Mouse (Mus musculus) forebrain, embryonic 14.5 days (tissue): ENCODE measurements around the gene Orc5. TPM values are rescaled to one million over a fixed set of nuclear protein-coding genes. Genes with fewer than 3 reads are reported as not detected.

ENCODE experiments used
- ATAC-seq: fragments of 200-750 bp; cut with Nextera tagmentation; 2 replicates; pipeline ENCODE4 v1.8.0; 2017; ENCODE audit warnings: mild to moderate bottlenecking, moderate library complexity
- DNase-seq: peaks from one replicate; pipeline ENCODE4 v3.0.0-alpha.2; 2015; ENCODE audit warnings: low spot score
- H3K27ac ChIP-seq: fragments of 300-500 bp; sonication (generic); 2 replicates; pipeline ENCODE4 v1.5.1; 2014; ENCODE audit warnings: low read depth, mild to moderate bottlenecking, control low read depth, low read length, moderate library complexity
- H3K27me3 ChIP-seq: fragments of 300-500 bp; sonication (generic); replicated peaks from 2 replicates; pipeline ENCODE4 v1.6.1; 2014; ENCODE audit warnings: low read length, control low read depth, mixed read lengths; ENCODE audit not compliant: control insufficient read depth, insufficient read depth
- H3K36me3 ChIP-seq: fragments of 300-500 bp; sonication (generic); 2 replicates; pipeline ENCODE4 v1.6.1; 2014; ENCODE audit warnings: low read length, control low read depth; ENCODE audit not compliant: control insufficient read depth, insufficient read depth
- H3K4me1 ChIP-seq: fragments of 300-500 bp; sonication (generic); 2 replicates; pipeline ENCODE4 v1.6.1; 2014; ENCODE audit warnings: antibody characterized with exemption, low read length, control low read depth; ENCODE audit not compliant: control insufficient read depth, insufficient read depth
- H3K4me2 ChIP-seq: fragments of 300-500 bp; sonication (generic); 2 replicates; pipeline ENCODE4 v1.6.1; 2014; ENCODE audit warnings: mild to moderate bottlenecking, control low read depth, low read length
- H3K4me3 ChIP-seq: fragments of 300-500 bp; sonication (generic); 2 replicates; pipeline ENCODE4 v1.5.1; 2014; ENCODE audit warnings: low read depth, low read length, control low read depth
- H3K9ac ChIP-seq: fragments of 300-500 bp; sonication (generic); 2 replicates; pipeline ENCODE4 v1.6.1; 2014; ENCODE audit warnings: mild to moderate bottlenecking, low read length, control low read depth, moderate library complexity
- H3K9me3 ChIP-seq: fragments of 300-500 bp; sonication (generic); replicated peaks from 2 replicates; pipeline ENCODE4 v1.6.1; 2016; ENCODE audit warnings: low read length, control low read depth, mixed read lengths; ENCODE audit not compliant: control insufficient read depth
- WGBS: fragments of 180-500 bp; shearing (Covaris S2); extraction: QIAGEN DNeasy Blood & Tissue Kit; methylation state at CpG from one replicate; pipeline ENCODE4 v1.1.7; 2014; 5-methylcytosine and 5-hydroxymethylcytosine counted together
- polyA plus RNA-seq: library from polyadenylated mRNA; unstranded; fragments of >200 nt; fragmentation: Nextera tagmentation; extraction: Ambion mirVana; gene quantifications from 2 replicates; pipeline ENCODE4 v1.2.1, GENCODE M21; 2014

Gene Orc5
- 47.3 and 48.1 TPM in 2 replicates for polyA plus RNA-seq

DNA sequence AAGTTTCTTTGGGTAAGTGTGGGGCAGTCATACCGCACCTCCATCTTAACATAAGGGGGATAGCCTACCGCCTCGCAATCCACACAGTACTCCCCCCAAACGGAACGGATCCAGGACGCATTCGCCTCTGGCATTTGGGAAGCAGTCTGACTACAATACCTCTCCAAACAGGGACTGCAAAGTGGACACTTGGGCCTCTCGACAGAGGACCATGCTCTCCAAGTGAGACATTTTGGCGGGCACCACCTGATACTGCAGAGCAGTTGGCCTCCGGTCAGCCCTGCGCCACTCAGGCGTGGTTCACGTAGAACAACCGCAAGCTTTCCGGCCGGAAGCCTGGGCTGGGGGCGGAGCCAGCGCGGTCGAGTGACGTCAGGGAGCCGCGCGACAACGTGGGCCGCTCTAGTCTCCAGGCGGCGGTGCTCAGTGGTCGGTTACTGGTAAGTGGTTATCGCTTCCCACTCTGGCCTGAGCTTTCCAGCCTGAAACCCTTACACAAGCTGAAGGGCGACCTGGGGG is at the start of gene Orc5:
Orc5 (minus strand) TSS at position 397 of the 519 bp plus-strand sequence.
- no peaks in the 10 kb centered on the region for H3K9me3 ChIP-seq
- peak within 1 kb of the TSS; percentile 82 for H3K9ac ChIP-seq
- under 1% methylated on average over 31 of the region's 31 CpGs for WGBS
- H3K36me3 ChIP-seq: peaks cover 15% of the 10 kb centered on the region
- H3K4me2 ChIP-seq: peak within 1 kb of the TSS; percentile 91
- H3K27me3 ChIP-seq: no peaks in the 10 kb centered on the region
- H3K4me1 ChIP-seq: peaks cover 4% of the 10 kb centered on the region
- DNase-seq: peak; percentile 95
- peak within 1 kb of the TSS; percentile 70 for H3K4me3 ChIP-seq
- peak; percentile 100 for ATAC-seq
- peak within 1 kb of the TSS; percentile 80 for H3K27ac ChIP-seq

GRCm38 (mm10) chr5:22596981-22597380 is 46.8 kb upstream of the Orc5 start:
- H3K4me2 ChIP-seq: no peak overlapping the region
- WGBS: 94% methylated on average over 4 of the region's 4 CpGs
- ATAC-seq: no peak
- H3K9me3 ChIP-seq: no peaks in the 10 kb centered on the region
- H3K4me3 ChIP-seq: no peak overlapping the region
- no peaks in the 10 kb centered on the region for H3K36me3 ChIP-seq
- DNase-seq: no peak
- H3K9ac ChIP-seq: no peak overlapping the region
- H3K27me3 ChIP-seq: no peaks in the 10 kb centered on the region
- H3K27ac ChIP-seq: no peak overlapping the region
- no peaks in the 10 kb centered on the region for H3K4me1 ChIP-seq

DNA sequence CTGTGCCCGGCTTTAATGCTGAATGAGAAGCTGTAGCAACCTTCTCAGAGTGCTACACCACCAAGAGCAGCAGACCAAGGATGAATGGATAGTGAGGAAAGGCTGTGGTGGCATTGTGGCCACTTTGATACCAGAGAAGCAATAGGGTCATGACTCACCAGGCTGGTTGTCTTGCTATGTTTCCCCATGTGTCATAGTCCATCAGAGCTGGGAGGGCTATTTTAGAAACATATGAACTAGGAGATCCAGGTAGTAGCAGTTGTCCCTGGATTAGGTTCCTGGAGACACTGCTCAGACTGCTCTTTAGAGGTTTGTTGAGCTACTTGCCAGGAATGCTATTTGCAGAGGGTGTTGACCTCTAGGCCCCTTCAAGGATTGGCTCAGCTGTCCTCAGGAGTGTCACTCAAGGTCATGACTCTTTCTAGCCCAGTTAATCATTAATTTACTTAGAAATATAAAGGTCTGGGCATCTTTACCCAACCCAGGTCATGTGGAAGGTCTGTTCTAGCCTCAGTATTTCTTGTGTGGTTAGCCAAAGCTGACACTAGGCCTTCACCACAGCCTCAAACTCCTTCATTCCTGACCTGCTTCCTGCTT is 39.2 kb upstream of the Orc5 start:
- H3K9ac ChIP-seq: no peak overlapping the region
- no peak overlapping the region for H3K4me3 ChIP-seq
- H3K4me1 ChIP-seq: no peaks in the 10 kb centered on the region
- 73% methylated on average over 1 of the region's 1 CpGs for WGBS
- H3K9me3 ChIP-seq: no peaks in the 10 kb centered on the region
- no peak for ATAC-seq
- H3K4me2 ChIP-seq: no peak overlapping the region
- H3K27ac ChIP-seq: no peak overlapping the region
- no peak for DNase-seq
- no peaks in the 10 kb centered on the region for H3K36me3 ChIP-seq
- H3K27me3 ChIP-seq: no peaks in the 10 kb centered on the region

- no peak overlapping the region for H3K4me2 ChIP-seq
- H3K9ac ChIP-seq: no peak overlapping the region
- H3K4me1 ChIP-seq: no peaks in the 10 kb centered on the region
- H3K36me3 ChIP-seq: no peaks in the 10 kb centered on the region
- no peaks in the 10 kb centered on the region for H3K9me3 ChIP-seq
- 79% methylated on average over 1 of the region's 1 CpGs for WGBS
- no peak overlapping the region for H3K4me3 ChIP-seq
- DNase-seq (no peak), ATAC-seq (no peak)
- H3K27ac ChIP-seq: no peak overlapping the region
- no peaks in the 10 kb centered on the region for H3K27me3 ChIP-seq
These were observed 37.3 kb upstream of the Orc5 start for GRCm38 (mm10) chr5:22587492-22587891.

GRCm38 (mm10) chr5:22584556-22584955 is 34.3 kb upstream of the Orc5 start:
- Histone ChIP-seq H3K9ac (no peak overlapping the region), H3K9me3 (no peaks in the 10 kb centered on the region), H3K4me3 (no peak overlapping the region), H3K4me1 (no peaks in the 10 kb centered on the region), H3K27ac (no peak overlapping the region), H3K36me3 (no peaks in the 10 kb centered on the region), H3K4me2 (no peak overlapping the region), H3K27me3 (no peaks in the 10 kb centered on the region)
- peak; percentile 28 for DNase-seq
- ATAC-seq: no peak
- 48% methylated on average over 2 of the region's 2 CpGs for WGBS

GRCm38 (mm10) chr5:22578011-22578410 is 27.8 kb upstream of the Orc5 start:
- Histone ChIP-seq H3K36me3 (no peaks in the 10 kb centered on the region), H3K9me3 (no peaks in the 10 kb centered on the region), H3K4me1 (no peaks in the 10 kb centered on the region), H3K4me3 (no peak overlapping the region), H3K4me2 (no peak overlapping the region), H3K27ac (no peak overlapping the region), H3K9ac (no peak overlapping the region), H3K27me3 (no peaks in the 10 kb centered on the region)
- ATAC-seq: no peak
- WGBS: 87% methylated on average over 3 of the region's 3 CpGs
- DNase-seq: no peak

GRCm38 (mm10) chr5:22574751-22575150 is 24.5 kb upstream of the Orc5 start:
- ATAC-seq (no peak), DNase-seq (no peak)
- WGBS: 50% methylated on average over 3 of the region's 3 CpGs

DNA sequence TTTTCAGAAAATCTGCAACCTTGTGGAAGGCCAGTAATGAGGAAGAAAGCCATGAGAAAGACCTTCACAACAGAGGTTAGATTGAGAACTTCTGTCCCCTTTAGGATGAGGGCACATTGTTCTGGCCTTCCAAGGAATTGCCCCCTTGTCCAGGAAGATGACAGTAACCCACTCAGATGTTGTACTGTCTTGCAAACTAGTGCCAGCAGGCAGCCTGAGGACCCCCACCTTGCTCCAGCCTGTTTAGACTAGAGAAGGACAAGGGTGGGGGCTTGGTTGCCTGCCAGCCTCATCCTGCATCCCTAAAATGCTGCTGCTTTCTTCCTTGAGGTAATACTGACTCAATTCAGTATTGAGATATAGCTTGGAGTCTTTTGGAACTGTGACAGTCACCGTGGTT is 23.9 kb upstream of the Orc5 start:
- H3K27me3 ChIP-seq: no peaks in the 10 kb centered on the region
- no peak overlapping the region for H3K4me2 ChIP-seq
- no peak overlapping the region for H3K9ac ChIP-seq
- no peaks in the 10 kb centered on the region for H3K36me3 ChIP-seq
- no peaks in the 10 kb centered on the region for H3K4me1 ChIP-seq
- ATAC-seq (no peak), DNase-seq (no peak)
- H3K4me3 ChIP-seq: no peak overlapping the region
- no peak overlapping the region for H3K27ac ChIP-seq
- WGBS: 50% methylated on average over 1 of the region's 1 CpGs
- no peaks in the 10 kb centered on the region for H3K9me3 ChIP-seq

More at GRCm38 (mm10) chr5:22574751-22575150, 24.5 kb upstream of the Orc5 start:
- H3K36me3 ChIP-seq: no peaks in the 10 kb centered on the region
- no peak overlapping the region for H3K4me3 ChIP-seq
- no peak overlapping the region for H3K27ac ChIP-seq
- no peak overlapping the region for H3K9ac ChIP-seq
- no peaks in the 10 kb centered on the region for H3K4me1 ChIP-seq
- H3K9me3 ChIP-seq: no peaks in the 10 kb centered on the region
- H3K4me2 ChIP-seq: no peak overlapping the region
- no peaks in the 10 kb centered on the region for H3K27me3 ChIP-seq

DNA sequence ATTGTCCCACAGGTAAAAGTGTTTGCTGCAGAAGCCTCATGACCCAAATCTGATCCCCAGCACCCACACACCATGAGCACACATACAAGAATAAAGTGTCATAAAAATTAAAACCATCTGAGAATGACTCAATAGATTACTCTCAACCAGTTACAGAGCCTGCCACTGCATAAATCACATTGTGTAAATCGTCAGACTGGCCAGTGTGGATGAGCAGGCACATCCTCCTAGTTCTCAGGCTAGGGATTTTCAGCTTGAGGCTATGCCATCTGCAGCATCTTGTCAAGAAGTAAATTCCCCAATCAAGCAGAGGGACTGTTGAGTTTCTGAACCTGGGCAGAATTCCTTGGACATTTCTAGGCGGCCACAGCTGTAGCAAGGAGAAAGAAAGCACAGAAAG is 23.5 kb upstream of the Orc5 start:
- no peaks in the 10 kb centered on the region for H3K36me3 ChIP-seq
- ATAC-seq: no peak
- DNase-seq: no peak
- H3K4me2 ChIP-seq: no peak overlapping the region
- H3K4me3 ChIP-seq: no peak overlapping the region
- WGBS: 76% methylated on average over 2 of the region's 2 CpGs
- no peaks in the 10 kb centered on the region for H3K4me1 ChIP-seq
- H3K27me3 ChIP-seq: no peaks in the 10 kb centered on the region
- H3K27ac ChIP-seq: no peak overlapping the region
- H3K9me3 ChIP-seq: no peaks in the 10 kb centered on the region
- H3K9ac ChIP-seq: no peak overlapping the region
